Mouse (Mus musculus) yolk sac, embryonic 10.5 days (tissue): ENCODE results near the gene Plekho1.

Source experiments
- DNase-seq: peaks from one replicate; pipeline ENCODE4 v3.0.0-alpha.2; 2017; ENCODE audit warnings: low spot score

Gene Plekho1

GRCm38 (mm10) chr3:96008463-96008862, 12.7 kb upstream of the Plekho1 start:
- DNase-seq = no peak

GRCm38 (mm10) chr3:96001560-96001959, 5.8 kb upstream of the Plekho1 start:
- no peak for DNase-seq

- no peak for DNase-seq
Measured at GRCm38 (mm10) chr3:96000921-96001501, 5.2 kb upstream of the Plekho1 start.

- no peak for DNase-seq
Measured at GRCm38 (mm10) chr3:96000080-96000632, 4.4 kb upstream of the Plekho1 start.

- DNase-seq = no peak
Measured at GRCm38 (mm10) chr3:95999308-96000079, 3.7 kb upstream of the Plekho1 start.

- no peak for DNase-seq
Measured at GRCm38 (mm10) chr3:95997203-95997721, 1.5 kb upstream of the Plekho1 start.

GRCm38 (mm10) chr3:95996451-95997073, 761 bp upstream of the Plekho1 start:
- DNase-seq = no peak

- peak; percentile 56 for DNase-seq
Measured at GRCm38 (mm10) chr3:95994975-95995801, 613 bp downstream of the Plekho1 start.

- DNase-seq = no peak
Measured at GRCm38 (mm10) chr3:95994381-95994846, 1.4 kb downstream of the Plekho1 start.

GRCm38 (mm10) chr3:95993881-95994280, 1.9 kb downstream of the Plekho1 start:
- DNase-seq = no peak

GRCm38 (mm10) chr3:95992990-95993603, 2.7 kb downstream of the Plekho1 start:
- DNase-seq = no peak

- DNase-seq = no peak
Measured at GRCm38 (mm10) chr3:95990413-95990941, 5.3 kb downstream of the Plekho1 start.

GRCm38 (mm10) chr3:95988969-95989368, 6.8 kb downstream of the Plekho1 start:
- no peak for DNase-seq

GRCm38 (mm10) chr3:95988138-95988537, 7.7 kb downstream of the Plekho1 start:
- no peak for DNase-seq

- DNase-seq = no peak
Measured at GRCm38 (mm10) chr3:95987386-95988110, 8.3 kb downstream of the Plekho1 start.

- no peak for DNase-seq
Measured at GRCm38 (mm10) chr3:95986984-95987383, 8.8 kb downstream of the Plekho1 start.

- DNase-seq = peak; percentile 27
Measured at GRCm38 (mm10) chr3:95986001-95986622, 9.7 kb downstream of the Plekho1 start.

GRCm38 (mm10) chr3:95985209-95986000, 10.4 kb downstream of the Plekho1 start:
- DNase-seq = peak; percentile 82

GRCm38 (mm10) chr3:95982129-95982528, 13.7 kb downstream of the Plekho1 start:
- no peak for DNase-seq
